Mouse (Mus musculus): ENCODE measurements at regions not wholly inside any gene's neighbourhood (a gene's known extent, or its start where the extent isn't known, plus 50 kb on each side); places are given as distances from the start of the nearest gene placed in this dataset.

DNA sequence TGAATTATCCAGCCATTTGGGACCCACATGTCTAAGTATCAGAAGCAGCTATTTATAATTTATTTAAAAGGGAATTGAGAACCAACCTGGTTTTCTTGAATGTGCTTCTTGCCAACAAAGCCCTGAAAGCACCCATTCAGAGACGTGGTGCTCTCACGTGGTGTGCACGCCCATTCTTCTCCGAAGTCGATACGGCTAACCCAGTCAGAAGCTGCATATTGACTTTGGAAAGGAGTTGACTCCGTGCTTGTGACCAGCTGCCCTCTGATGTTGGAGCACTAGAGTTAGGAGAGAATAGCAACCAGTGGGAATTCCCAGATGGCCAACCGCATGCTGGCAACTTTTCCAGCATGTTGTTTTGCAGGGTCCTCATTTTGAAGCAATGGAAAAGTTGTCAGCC is 240.2 kb upstream of the Lrtm1 start:
- H3K36me3 ChIP-seq (replicated peaks in 1 of 2; ENCODE audit: control insufficient read depth in 1 of 2, insufficient read depth in 1 of 2, low read length in 1 of 2) = no peaks in the 10 kb centered on the region
- H3K4me3 ChIP-seq (replicated peaks in 1 of 3; ENCODE audit: low read depth in 2 of 3, low read length in 2 of 3, poor library complexity in 1 of 3) = no peak overlapping the region
- no peak overlapping the region for H3K27ac ChIP-seq (ENCODE audit: insufficient read depth, low read depth)
- H3K4me2 ChIP-seq (ENCODE audit: insufficient read depth, low read depth, poor library complexity, severe bottlenecking) = no peak overlapping the region
- H3K9me3 ChIP-seq (replicated peaks; ENCODE audit: low read length) = peaks cover 75% of the 10 kb centered on the region
- in situ Hi-C loops (cut with MboI; ENCODE audit: low pct_ligation_motif_present, low pct_unique_long_range_greater_than_20kb, low sequenced_read_pairs) (no loop called here), dilution Hi-C loops (cut with MboI; ENCODE audit: extremely low pct_ligation_motif_present, extremely low pct_unique_long_range_greater_than_20kb, low sequenced_read_pairs) (no loop called here)
- TF ChIP-seq SIN3A (IDR thresholded peaks at IDR 0.05; ENCODE audit: low read length) (no peak), CHD2 (IDR thresholded peaks at IDR 0.05; ENCODE audit: low read length) (no peak), TBP (conservative IDR thresholded peaks at IDR 0.05; ENCODE audit: low read depth, low read length) (no peak), JUND (conservative IDR thresholded peaks at IDR 0.05; ENCODE audit: low read depth, low read length) (no peak), CTCF (conservative IDR thresholded peaks at IDR 0.05 in 1 of 2, IDR thresholded peaks at IDR 0.05 in 1 of 2; ENCODE audit: low read depth in 2 of 2, low read length in 2 of 2) (no peak), ZMIZ1 (IDR thresholded peaks at IDR 0.05; ENCODE audit: low read depth, low read length) (no peak), RCOR1 (conservative IDR thresholded peaks at IDR 0.05; ENCODE audit: low read depth, low read length) (no peak), MAZ (IDR thresholded peaks at IDR 0.05; ENCODE audit: low read depth, low read length) (no peak), ZC3H11A (IDR thresholded peaks at IDR 0.05; ENCODE audit: low read depth, low read length) (no peak), JUN (IDR thresholded peaks at IDR 0.05; ENCODE audit: insufficient read depth, low read depth, low read length) (no peak), CHD1 (IDR thresholded peaks at IDR 0.05; ENCODE audit: low read depth, low read length) (no peak), USF2 (conservative IDR thresholded peaks at IDR 0.05; ENCODE audit: low read depth, low read length) (no peak), SMC3 (IDR thresholded peaks at IDR 0.05; ENCODE audit: low read depth, low read length) (no peak), TCF12 (IDR thresholded peaks at IDR 0.05; ENCODE audit: low read depth, low read length) (no peak), MAFK (IDR thresholded peaks at IDR 0.05; ENCODE audit: insufficient replicate concordance, low read length) (no peak), ETS1 (conservative IDR thresholded peaks at IDR 0.05; ENCODE audit: low read depth, low read length) (no peak), HCFC1 (IDR thresholded peaks at IDR 0.05; ENCODE audit: low read depth, low read length) (no peak), UBTF (IDR thresholded peaks at IDR 0.05; ENCODE audit: low read depth, low read length) (no peak)
- no peaks in the 10 kb centered on the region for H3K27me3 ChIP-seq (replicated peaks)
- H3K9ac ChIP-seq (ENCODE audit: insufficient read depth, low read depth) = no peak overlapping the region
- no peak for DNase-seq (ENCODE audit: extremely low read depth)
- H3K79me2 ChIP-seq (replicated peaks; ENCODE audit: control insufficient read depth, extremely low read depth, insufficient read depth, poor library complexity, severe bottlenecking) = no peaks in the 10 kb centered on the region
- no peaks in the 10 kb centered on the region for H3K4me1 ChIP-seq (ENCODE audit: control insufficient read depth in 1 of 2, insufficient read depth in 2 of 2)

DNA sequence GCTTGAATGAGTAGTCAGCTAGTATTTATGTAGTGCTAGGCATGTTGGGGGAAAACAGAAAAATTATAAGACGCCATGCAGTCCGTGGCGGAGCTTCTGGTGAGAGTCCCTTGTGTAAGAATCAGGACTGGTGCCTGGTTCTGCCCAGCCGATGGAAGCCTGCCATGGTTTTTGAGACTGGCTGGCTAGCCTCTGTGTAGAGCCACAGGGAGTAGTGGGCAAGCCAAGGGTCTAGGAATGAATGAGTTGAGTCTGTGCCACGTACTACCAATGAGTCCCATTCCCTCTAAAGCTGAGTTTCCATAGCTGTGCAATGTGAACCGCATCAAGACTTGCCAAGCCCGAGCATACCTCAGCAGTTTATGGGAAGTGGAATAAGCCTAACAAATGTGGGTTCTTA is 236.3 kb upstream of the Lrtm1 start:
- H3K27me3 ChIP-seq (replicated peaks) = no peaks in the 10 kb centered on the region
- dilution Hi-C loops (cut with MboI; ENCODE audit: extremely low pct_ligation_motif_present, extremely low pct_unique_long_range_greater_than_20kb, low sequenced_read_pairs) (no loop called here), in situ Hi-C loops (cut with MboI; ENCODE audit: low pct_ligation_motif_present, low pct_unique_long_range_greater_than_20kb, low sequenced_read_pairs) (no loop called here)
- H3K4me3 ChIP-seq (replicated peaks in 1 of 3; ENCODE audit: low read depth in 2 of 3, low read length in 2 of 3, poor library complexity in 1 of 3) = no peak overlapping the region
- no peak for TF ChIP-seq MYC (IDR thresholded peaks at IDR 0.05; ENCODE audit: low read depth, low read length)
- no peak for TF ChIP-seq GABPA (IDR thresholded peaks at IDR 0.05; ENCODE audit: insufficient replicate concordance, low read depth, low read length)
- no peak for TF ChIP-seq ELF1 (IDR thresholded peaks at IDR 0.05; ENCODE audit: low read depth, low read length)
- no peak for TF ChIP-seq PAX5 (IDR thresholded peaks at IDR 0.05; ENCODE audit: low read length)
- TF ChIP-seq ZNF384 (IDR thresholded peaks at IDR 0.05; ENCODE audit: low read depth, low read length) = no peak
- no peak overlapping the region for H3K27ac ChIP-seq (ENCODE audit: insufficient read depth, low read depth)
- H3K79me2 ChIP-seq (replicated peaks; ENCODE audit: control insufficient read depth, extremely low read depth, insufficient read depth, poor library complexity, severe bottlenecking) = no peaks in the 10 kb centered on the region
- H3K4me2 ChIP-seq (ENCODE audit: insufficient read depth, low read depth, poor library complexity, severe bottlenecking) = no peak overlapping the region
- H3K9me3 ChIP-seq (replicated peaks; ENCODE audit: low read length) = peaks cover 75% of the 10 kb centered on the region
- H3K4me1 ChIP-seq (ENCODE audit: control insufficient read depth in 1 of 2, insufficient read depth in 2 of 2) = no peaks in the 10 kb centered on the region
- H3K9ac ChIP-seq (ENCODE audit: insufficient read depth, low read depth) = no peak overlapping the region
- no peak for DNase-seq (ENCODE audit: extremely low read depth)
- no peaks in the 10 kb centered on the region for H3K36me3 ChIP-seq (replicated peaks in 1 of 2; ENCODE audit: control insufficient read depth in 1 of 2, insufficient read depth in 1 of 2, low read length in 1 of 2)

All from CH12.LX (cell line).